Mouse (Mus musculus): Measurements from ENCODE around the gene Dusp22.

The Dusp22 gene

DNA sequence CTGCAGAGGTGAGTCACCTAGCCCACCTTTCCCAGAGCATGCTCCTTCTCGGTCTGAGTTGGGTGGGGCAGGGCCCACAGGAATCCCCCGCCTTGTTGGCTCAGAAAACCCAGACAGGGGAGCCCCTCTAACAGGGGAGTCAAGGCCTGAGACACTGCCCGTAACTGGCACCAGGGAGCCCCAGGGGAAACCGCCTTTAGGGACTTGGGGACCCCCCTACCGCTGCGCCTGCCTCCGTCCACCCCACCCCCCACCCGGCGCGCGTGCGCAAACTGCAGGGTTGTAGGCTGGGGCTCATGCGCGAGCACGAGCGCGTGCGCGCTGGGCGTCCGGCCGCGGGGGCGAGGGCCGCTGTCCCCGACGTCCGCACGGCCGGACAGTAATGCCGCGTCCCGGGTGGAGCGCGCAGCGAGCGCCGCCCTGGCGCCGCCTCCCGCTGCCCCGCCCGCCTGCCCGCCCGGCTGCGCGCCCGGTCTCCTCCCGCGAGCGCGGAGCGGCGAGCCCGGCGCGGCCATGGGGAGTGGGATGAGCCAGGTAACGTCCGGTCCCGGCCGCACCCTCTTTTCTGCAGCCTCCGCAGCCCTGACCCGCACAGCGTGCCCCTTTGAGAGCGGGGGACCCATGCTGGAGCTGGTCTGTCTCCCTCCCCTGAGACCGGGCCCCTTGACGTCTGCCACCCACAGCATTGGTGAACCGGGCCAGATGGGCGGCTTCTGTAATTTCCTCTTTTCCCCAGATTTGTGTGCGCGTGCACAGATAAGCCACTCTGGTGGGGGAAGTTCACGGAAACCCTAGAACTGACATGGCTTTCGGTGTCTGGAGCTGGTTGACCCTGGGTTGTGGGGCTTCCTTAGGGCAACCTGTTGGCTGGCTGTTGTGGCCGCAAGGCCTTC lies at the start of gene Dusp22:
TSS of gene Dusp22 (plus strand) at position 387 of the 893 bp plus-strand sequence.
- peak; percentile 71 for DNase-seq (ENCODE audit: low spot score)

DNA sequence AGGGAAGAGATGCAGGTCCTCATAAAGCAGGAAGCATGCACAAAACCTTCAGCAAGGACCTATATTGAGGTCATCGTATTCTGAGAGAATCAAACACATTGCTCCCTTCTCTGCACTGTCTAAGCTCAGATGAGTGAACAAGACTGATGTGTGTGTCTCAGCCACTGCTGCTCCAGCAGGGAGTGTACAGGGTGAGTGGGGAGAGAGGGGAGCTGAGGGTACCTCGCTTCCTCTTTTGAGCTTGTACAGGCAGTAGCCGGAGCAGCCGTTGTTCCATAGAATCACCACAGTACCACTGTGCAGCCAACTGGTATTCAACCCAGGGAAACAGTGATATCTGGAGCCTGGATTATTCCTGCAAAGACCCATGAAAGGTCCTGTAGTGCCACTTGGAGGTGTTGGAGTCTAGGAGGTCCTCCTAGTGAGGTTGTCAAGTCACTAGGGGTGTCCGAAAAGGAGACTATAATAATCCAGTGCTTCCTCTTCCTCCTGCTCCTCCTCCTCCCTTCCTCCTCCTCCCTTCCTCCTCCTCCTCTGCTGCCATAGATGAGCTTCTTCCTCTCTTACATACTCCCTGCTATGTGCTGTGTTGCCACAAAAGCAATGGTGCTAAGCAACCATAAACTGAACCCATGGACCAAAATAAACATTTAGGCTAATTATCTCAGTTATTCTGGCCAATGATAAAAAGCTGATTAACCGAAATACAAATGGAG lies 47.6 kb upstream of the Dusp22 start:
- DNase-seq (ENCODE audit: low spot score) = no peak

DNA sequence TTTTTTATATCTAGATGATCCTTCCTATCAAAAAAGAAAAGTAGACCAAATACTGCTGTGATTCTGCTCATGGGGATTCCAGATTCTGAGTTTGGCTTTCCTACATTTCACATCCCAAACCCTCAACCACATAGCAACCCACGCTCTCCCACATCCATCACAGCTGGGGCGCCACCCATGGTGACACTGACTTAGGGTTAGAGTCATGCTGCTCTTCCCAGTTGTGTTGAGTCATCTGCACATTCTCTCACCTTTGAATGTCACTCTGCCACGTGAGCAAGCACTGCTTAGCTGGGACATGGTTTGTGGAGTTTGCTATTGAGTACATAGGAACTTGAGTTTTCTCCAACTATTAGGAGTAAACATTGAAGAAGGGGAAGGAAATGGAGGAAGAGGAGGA lies 40.1 kb upstream of the Dusp22 start:
- DNase-seq (ENCODE audit: low spot score) = no peak

DNA sequence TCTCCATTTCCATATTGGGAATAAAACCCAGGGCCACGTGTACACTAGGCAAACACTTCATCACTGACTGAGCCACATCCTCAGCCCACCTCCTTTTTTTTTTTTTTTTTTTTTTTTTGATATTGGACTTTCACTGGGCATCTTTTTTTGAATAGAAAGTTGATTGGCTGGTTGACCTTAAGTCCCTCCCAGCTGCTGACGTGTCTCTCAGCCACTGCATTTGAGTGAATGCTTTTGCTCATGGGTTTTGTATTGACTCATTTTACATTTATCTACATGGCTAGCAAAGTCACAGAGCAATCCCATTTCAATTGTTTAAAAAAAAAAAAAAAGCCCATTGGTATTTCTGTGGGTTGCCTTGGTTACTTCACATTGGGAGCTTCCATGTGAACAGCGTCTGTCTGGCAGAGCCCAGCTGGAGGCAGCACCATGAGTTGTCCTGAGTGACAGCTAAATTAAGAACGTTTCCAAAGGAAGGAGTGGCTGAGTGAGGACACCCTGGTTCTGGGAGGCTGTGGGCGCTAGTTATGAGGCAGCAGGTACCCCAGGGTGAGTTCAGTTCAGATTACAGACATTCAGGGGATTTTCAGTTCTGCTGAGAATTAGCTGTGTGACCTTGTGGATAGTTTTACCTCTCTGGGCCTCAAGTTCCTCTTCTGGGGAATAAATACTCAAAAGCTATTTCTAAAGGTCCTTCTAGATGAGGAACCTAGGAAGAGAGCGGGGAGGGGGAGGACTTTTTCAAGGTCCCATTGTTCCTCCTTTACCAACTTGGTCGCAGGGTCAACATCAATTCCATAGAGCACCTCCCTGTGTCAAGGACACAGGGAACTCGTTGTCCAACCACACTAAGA lies 31.4 kb upstream of the Dusp22 start:
- DNase-seq (ENCODE audit: low spot score) = peak; percentile 42

DNA sequence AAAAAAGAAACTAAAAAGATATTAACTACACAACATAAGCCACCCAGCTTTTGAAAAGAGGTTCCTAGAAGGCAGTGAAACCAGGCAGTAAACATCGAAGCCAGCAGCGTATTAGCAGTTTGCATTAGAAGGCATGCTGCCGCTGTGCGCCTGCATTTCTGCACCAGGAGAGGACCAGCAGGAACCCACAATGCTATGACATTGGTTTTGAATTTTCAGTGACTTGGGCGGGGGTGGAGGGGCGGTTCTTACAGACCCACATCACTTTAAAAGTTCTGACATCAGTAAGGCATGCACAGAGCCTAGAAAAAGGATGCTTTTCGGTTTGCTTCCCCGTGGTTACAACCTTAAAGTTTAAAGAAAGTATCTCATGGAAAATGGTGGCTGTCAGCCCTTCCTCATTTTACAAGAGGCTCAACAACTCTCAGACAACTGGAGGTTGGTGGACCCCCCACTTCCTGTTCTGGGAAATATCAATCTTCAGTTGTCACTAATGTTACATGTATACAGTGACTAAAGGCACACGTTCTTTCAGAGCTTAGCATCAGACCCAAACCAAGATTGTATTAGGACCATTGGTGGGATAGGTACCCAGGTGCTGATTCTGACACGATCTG lies 29.9 kb upstream of the Dusp22 start:
- no peak for DNase-seq (ENCODE audit: low spot score)

DNA sequence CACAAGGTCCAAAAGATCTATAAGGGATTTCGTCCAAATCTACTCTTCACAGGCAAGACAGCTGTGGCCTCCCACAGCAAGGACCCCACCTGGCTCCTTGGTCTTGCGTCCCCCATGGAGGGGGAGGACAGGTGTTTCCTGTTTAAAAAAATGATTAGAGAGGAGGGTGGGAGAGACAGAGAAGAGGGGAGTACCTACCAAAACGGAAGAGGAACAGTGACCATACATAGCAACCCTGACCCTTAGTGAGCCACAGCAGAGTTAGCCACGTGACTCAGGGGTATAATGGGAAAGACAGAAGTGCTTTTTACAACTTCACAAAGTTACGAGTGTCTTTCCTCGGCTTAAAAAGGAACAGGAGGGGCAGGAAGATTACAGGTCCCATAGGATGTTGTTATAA lies 26.8 kb upstream of the Dusp22 start:
- no peak for DNase-seq (ENCODE audit: low spot score)

DNA sequence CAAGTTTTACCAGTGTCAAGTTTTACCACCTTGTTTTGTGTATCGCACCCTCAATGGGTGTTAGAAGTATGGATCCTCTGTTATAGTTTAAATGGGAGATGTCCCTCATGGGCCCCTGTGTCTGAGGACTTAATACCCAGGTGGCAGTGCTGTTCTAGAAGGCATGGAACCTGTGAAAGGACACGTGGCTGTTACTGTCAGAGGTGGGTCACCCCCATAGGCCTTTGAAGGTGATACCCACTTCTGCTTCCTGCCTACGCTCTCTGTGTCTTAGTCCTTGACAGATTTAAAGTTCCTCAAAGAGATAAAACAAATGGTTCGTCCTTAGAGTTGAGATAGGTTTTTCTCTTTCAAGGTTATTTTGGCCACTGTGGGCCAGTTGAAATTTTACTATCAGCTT lies 23.3 kb upstream of the Dusp22 start:
- DNase-seq (ENCODE audit: low spot score) = no peak

DNA sequence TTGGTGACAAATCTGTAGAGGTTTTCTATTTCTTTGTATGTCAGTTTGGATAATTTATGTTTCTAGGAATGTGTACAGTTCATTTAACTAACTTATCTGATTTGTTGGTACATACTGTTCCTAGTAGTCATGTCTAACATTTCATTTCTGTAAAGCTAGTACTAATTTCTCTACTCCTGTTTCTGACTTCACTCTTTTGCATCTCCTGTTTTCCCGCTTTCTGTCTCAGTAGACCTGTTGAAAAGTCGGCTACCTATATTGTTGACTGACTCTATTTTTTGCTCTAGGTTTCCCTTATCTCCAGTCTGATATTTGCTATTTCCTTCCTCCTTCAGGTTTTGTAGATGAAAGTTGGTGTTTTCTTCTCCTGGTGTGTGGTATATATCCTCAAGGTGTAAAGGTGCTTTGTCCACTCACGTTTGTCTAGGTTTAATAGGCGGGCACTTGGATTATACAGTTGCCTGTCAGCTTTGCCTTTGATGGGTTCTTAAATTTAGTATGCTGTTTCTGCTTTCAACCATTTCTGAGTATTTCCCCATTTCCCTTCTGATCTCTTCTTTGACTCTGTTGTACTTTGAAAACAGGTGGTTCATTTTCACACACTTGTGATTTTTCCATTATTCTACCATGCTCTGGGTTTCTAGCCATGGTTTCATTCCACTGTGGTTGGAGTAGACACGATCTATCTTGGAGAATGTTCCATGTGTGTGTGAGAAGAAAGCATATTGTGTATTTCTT lies 21.3 kb upstream of the Dusp22 start:
- no peak for DNase-seq (ENCODE audit: low spot score)

DNA sequence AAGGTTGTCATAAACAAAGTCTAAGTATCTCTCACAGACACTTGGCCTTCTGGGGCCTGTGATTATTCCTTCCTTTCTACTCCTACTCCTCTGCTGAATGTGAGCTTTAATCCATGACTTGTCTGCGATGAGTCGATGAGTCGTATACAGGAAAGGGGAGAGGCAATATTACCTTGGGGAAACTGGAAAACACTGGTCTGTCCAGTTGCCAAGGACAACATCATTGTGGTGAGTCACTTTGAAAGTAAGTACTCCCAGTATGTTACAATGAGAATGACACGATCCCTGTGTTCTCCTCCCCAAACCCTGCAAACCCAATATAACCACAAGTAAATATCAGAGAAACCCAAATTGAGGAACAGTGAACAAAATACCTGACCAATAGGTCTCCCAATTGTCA lies 17.7 kb upstream of the Dusp22 start:
- no peak for DNase-seq (ENCODE audit: low spot score)

DNA sequence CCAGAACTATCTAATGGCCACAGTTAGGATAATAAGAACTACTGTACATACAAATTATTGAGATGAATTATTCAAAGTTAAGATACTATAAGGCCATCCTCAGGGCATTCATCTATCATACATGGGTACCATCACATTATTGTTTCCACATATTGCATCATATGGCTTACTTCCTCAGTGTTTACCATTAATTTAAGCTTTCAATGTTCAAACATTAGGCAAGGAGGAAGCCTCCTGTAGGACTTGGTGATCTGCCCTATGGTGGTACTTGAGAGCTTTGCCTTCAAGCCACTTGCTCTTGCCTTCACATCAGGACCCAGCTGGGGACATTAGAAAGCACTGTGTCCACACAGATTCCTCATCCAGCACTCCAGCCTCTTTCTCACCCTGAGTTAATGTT lies 11.3 kb upstream of the Dusp22 start:
- DNase-seq (ENCODE audit: low spot score) = no peak

DNA sequence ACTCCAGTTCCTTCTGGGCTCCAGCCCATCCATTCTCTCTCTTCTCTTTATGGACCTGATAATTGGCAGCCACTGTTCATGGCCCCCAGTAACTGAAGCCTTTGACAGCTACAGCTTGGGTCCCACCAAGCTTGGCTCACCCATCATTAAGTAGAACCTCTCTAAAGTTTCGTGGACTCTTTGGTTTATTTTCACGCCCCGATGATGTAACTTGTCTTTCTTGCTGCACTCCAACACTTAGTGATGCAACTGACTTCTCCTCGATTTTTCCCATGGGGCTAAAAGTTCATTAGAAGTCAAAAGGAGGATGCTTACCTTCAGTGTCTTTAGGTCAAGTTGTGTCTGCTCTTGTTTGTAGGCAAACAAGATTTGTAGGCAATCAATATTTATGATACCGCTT lies 10.6 kb upstream of the Dusp22 start:
- no peak for DNase-seq (ENCODE audit: low spot score)

DNA sequence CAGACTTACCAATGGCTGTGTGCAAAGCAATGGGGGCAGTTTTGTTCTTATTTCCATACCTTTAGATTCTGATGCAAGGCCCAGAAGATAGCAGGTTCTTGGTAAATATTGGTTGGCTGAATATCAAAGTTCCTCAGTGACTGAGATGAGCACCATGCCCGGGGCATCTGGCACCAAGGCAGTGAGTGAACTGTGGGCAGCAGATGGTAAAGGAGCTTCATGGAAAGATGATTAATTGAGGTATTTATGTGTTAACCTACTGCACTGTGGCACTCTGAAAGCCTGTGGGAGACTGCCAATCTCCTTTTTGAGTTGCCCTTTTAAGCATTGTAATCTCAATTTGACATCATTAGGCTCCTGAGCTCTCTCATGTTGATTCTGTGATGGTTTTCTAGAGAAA lies 9.1 kb upstream of the Dusp22 start:
- DNase-seq (ENCODE audit: low spot score) = no peak

DNA sequence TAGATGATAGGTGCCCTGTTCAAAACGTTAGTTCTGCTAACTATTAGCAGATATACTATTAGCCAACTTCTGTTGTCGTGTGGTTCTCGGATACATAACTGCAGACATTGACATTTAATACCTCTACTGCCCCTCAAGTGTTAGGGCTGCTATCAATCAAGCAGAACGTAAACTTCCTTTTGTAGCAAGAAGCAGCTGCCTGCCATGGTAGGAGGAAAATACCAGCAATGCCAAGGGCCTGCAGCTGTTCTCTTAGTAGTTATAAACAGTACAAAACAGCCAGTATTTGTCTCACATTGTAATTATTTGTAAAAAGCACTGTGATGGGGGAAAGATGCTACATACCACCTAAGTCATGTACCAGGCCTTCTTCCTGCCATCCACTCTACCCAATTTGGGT lies 6.7 kb upstream of the Dusp22 start:
- DNase-seq (ENCODE audit: low spot score) = no peak

DNA sequence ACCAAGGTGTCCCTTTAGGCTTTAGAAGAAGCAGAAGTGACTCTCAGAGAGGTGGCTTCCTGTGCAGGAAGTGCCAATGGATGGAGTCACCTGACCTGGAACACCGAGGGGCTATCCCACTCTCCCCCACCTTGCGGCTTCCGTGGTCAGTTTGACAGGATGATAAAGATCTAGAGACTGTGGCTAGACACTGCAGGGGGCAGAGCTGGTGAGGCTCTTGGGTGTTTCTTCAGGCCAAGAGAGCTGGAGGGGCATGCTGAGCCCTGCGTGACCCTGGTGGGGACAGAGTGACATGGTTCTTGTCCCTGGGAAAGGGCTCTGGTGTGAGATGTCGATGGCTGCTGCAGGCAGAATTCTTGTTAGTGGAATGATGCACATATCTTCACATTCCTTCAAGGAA lies 5.3 kb upstream of the Dusp22 start:
- no peak for DNase-seq (ENCODE audit: low spot score)

DNA sequence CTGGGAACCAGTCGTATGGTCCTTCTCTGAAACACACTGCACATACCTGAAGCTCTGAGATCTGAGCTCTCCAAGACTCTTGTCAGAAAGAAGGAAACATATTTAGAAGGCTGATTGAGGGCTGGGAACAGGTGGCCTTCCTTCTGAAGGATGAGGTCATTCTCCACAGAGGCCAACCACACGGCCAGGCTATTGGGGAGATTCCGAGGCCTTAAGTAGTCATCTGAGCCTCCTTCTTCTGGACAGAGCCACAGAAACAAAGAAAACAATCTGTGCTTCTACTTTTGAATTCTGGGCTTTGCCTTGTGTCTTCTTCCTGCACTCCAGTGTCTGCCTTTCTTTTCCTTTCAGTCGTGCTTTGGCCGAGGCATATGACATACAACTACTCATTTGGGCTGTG lies 2.9 kb upstream of the Dusp22 start:
- no peak for DNase-seq (ENCODE audit: low spot score)

DNA sequence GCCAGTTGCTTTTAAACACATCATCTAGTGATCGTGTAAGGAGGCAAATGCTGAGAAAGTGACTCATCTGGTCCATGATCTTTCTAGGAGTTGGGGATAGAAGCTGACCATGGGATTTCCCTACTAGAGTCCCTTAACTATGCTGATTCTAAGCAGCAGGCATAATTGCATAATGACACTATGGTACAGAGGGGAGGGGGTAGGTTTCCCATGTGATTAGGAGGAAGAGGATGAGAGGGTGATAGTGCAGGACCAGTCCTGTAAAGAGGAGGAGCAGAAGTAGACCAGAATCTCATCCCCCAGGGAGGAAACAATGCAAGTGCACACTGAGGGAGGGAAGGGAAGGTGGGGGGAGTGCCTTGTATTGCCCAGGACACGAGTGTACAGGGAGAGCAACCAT lies 2.0 kb upstream of the Dusp22 start:
- no peak for DNase-seq (ENCODE audit: low spot score)

DNA sequence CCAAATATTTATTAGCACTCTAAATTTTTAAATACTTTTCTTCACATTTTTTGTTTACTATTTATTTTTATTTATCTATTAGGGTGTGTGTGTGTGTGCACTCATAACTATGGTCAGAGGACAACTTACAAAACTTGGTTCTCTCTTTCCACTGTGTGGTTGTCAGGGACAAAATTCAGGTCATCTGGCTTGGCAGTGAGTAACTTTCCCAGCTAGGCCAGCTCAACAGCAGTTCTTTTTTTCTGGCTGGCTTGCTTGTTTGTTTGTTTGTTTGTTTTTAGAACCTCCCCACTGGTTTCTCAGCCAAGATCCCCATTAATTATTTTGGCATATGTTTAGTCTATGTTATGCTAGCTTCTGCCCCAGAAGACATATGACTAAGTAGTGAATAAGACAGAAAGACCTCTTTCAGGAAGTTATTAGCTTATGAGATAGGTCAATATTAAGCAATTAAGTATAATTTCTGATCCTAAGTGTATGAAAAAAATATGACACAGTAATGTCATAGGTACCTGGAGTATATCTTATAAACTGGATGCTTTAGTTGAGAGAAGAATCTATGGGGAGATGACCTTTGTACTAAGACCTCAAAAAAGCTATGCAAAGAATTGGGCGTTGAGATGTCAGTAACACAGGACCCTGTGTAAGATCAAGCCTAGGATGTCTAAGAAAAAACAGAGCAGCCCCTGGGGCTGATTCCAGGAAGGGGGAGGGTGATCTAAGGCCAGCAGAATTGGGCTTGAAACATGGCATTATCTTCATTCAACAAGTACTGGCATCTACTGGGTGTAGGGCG lies 1.4 kb upstream of the Dusp22 start:
- no peak for DNase-seq (ENCODE audit: low spot score)

DNA sequence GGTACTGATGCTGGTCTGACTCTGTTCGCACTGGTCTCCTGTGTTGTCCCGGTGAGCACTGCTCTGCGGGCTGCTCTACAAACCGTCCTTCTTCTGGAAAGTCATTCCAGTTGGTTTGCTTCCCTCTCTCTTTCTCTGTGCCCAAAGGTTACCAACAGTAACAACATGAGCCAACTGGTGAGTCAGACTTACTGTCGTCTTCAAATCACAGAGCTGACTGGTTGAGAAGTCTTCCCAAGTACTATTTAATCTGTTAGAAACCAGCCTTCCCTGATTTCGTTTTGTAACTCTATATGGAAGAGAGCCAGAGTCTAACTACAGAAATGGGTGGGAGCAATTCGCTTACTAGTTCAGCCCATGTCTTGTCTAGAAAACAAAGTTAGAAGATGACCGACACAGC lies 5.5 kb downstream of the Dusp22 start:
- no peak for DNase-seq (ENCODE audit: low spot score)

DNA sequence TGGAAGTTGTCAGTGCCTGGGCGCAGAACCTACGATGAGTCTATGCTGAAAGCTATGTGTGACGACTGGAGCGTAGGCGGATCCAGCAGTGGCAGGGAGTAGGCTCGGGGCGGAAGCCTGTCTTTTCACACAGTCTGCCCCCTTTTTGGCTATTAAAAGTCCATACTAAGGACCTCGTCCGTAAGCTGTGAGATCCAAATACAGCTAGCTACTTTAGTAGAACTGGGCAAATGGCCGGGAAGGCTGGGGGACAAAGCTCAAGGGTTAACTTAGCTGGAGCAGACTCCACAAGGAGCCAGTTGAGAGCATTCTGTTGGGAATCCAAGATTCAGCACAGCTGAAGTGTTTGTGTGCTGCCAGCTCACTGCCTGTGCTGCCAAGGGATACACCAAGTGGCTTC lies 6.7 kb downstream of the Dusp22 start:
- DNase-seq (ENCODE audit: low spot score) = no peak

DNA sequence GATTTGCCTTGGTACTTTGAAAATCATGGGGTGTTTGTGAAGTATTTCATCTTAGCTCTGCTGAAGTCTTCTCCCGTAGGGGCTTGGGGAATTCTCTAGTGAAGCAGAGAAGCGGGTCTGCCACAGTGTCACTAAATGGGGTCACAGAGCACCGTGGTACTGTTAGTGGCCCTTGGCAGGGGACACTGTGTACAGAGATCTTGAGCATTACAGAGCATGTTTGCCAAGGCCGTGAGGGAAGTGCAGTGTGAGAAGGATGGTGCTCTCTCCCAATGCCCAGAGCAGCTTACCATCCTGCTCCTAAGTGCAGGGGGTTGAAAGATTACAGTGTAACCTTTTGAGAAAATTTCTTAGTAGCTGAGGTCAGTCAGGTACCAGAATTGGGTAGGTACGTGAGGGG lies 8.5 kb downstream of the Dusp22 start:
- DNase-seq (ENCODE audit: low spot score) = no peak

DNA sequence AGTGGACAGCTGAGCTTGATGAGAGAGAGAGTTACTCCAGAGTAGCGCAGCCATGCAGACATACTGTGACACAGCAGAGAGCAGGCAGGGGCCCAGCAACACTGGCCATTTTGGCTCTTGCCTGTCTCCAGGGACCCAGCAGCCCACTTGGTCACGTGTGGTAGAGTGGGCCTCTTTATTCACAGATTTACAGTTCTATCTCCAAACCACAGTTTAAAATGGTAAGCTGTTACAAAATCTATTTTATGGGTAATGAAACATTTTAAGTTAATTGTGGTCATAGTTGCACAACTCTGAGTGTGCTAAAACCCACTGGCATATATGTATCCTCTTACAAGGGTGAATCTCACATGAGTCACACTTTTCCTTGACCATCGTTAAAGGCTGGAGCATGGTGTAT lies 9.5 kb downstream of the Dusp22 start:
- DNase-seq (ENCODE audit: low spot score) = no peak
